Mouse (Mus musculus) intestine, postnatal 0 days (tissue): ENCODE results near the gene Morn4. TPM values are rescaled to one million over a fixed set of nuclear protein-coding genes. Genes with fewer than 3 reads are reported as not detected.

Experiments
- ATAC-seq: fragments of 200-750 bp; cut with Nextera tagmentation; 2 replicates; pipeline ENCODE4 v1.8.0; 2017; ENCODE audit warnings: mild to moderate bottlenecking, moderate TSS enrichment, moderate library complexity
- H3K27ac ChIP-seq: fragments of 300-500 bp; sonication (generic); 2 replicates; pipeline ENCODE4 v1.5.1; 2014; ENCODE audit warnings: mild to moderate bottlenecking, low read depth, low read length, moderate library complexity
- H3K27me3 ChIP-seq: fragments of 300-500 bp; sonication (generic); replicated peaks from 2 replicates; pipeline ENCODE4 v1.6.1; 2014; ENCODE audit warnings: low read length, mixed read lengths; ENCODE audit not compliant: control insufficient read depth, insufficient read depth
- H3K36me3 ChIP-seq: fragments of 300-500 bp; sonication (generic); 2 replicates; pipeline ENCODE4 v1.6.1; 2014; ENCODE audit warnings: mild to moderate bottlenecking, moderate library complexity; ENCODE audit not compliant: control insufficient read depth, insufficient read depth
- H3K4me1 ChIP-seq: fragments of 300-500 bp; sonication (generic); replicated peaks from 2 replicates; pipeline ENCODE4 v1.6.1; 2014; ENCODE audit warnings: antibody characterized with exemption, low read length, mixed read lengths; ENCODE audit not compliant: control insufficient read depth, insufficient read depth
- H3K4me2 ChIP-seq: fragments of 300-500 bp; sonication (generic); replicated peaks from 2 replicates; pipeline ENCODE4 v1.6.1; 2014; ENCODE audit warnings: low read depth, mild to moderate bottlenecking, moderate library complexity
- H3K4me3 ChIP-seq: fragments of 300-500 bp; sonication (generic); 2 replicates; pipeline ENCODE4 v1.5.1; 2014; ENCODE audit warnings: low read depth, low read length
- H3K9ac ChIP-seq: fragments of 300-500 bp; sonication (generic); 2 replicates; pipeline ENCODE4 v1.6.1; 2014; ENCODE audit warnings: mild to moderate bottlenecking, low read depth, low read length
- H3K9me3 ChIP-seq: fragments of 300-500 bp; sonication (generic); 2 replicates; pipeline ENCODE4 v1.6.1; 2016; ENCODE audit warnings: mixed run types; ENCODE audit not compliant: control insufficient read depth
- CTCF ChIP-seq: sonication (generic); IDR thresholded peaks from 2 replicates; pipeline ENCODE4 v1.5.1; 2016; ENCODE audit warnings: low read depth, mild to moderate bottlenecking, control low read depth, antibody characterized with exemption, moderate library complexity
- whole genome bisulfite sequencing: fragments of 180-500 bp; shearing (Covaris S2); extraction: QIAGEN DNeasy Blood & Tissue Kit; methylation state at CpG from one replicate; pipeline ENCODE4 v1.1.7; 2014; 5-methylcytosine and 5-hydroxymethylcytosine counted together
- polyA plus RNA-seq: library from polyadenylated mRNA; unstranded; fragments of >200 nt; fragmentation: Nextera tagmentation; extraction: Ambion mirVana; gene quantifications from 2 replicates; pipeline ENCODE4 v1.2.1, GENCODE M21; 2015

Morn4 gene
- polyA plus RNA-seq, 1 experiment from 2014 or later: 15.9 TPM

- H3K9me3 ChIP-seq: no peaks in the 10 kb centered on the region
- no peak overlapping the region for H3K4me3 ChIP-seq
- no peak overlapping the region for H3K4me2 ChIP-seq
- H3K4me1 ChIP-seq: no peaks in the 10 kb centered on the region
- H3K9ac ChIP-seq: no peak overlapping the region
- H3K27ac ChIP-seq: no peak overlapping the region
- 72% methylated on average over 9 of the region's 9 CpGs for WGBS
- ATAC-seq: no peak
- H3K27me3 ChIP-seq: no peaks in the 10 kb centered on the region
- peaks cover 19% of the 10 kb centered on the region; the same call in 1 of the 2 replicates for H3K36me3 ChIP-seq
- TF ChIP-seq CTCF: no peak
Measured at GRCm38 (mm10) chr19:42034146-42034775, 51.9 kb downstream of the Morn4 start.

DNA sequence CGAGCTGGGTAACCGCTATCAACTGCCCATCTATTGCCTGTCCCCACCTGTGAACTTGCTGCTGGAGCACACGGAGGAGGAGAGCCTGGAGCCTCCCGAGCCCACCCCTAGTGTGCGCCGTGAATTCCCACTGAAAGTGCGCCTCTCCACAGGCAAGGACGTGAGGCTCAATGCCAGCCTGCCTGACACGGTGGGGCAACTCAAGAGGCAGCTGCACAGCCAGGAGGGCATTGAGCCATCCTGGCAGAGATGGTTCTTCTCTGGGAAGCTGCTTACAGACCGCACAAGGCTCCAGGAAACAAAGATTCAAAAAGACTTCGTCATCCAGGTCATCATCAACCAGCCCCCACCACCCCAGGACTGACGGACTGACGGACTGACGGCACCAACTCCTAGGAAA, 52.5 kb downstream of the Morn4 start:
- Histone ChIP-seq H3K4me1 (no peaks in the 10 kb centered on the region), H3K9ac (no peak overlapping the region), H3K36me3 (peaks cover 19% of the 10 kb centered on the region; the same call in 1 of the 2 replicates), H3K27me3 (no peaks in the 10 kb centered on the region), H3K27ac (no peak overlapping the region), H3K4me2 (no peak overlapping the region), H3K9me3 (no peaks in the 10 kb centered on the region), H3K4me3 (no peak overlapping the region)
- ATAC-seq: no peak
- 86% methylated on average over 14 of the region's 14 CpGs for WGBS
- no peak for TF ChIP-seq CTCF

GRCm38 (mm10) chr19:42031112-42031511, 55.0 kb downstream of the Morn4 start:
- ATAC-seq: no peak
- Histone ChIP-seq H3K4me1 (no peaks in the 10 kb centered on the region), H3K4me2 (no peak overlapping the region), H3K36me3 (peaks cover 19% of the 10 kb centered on the region; the same call in 1 of the 2 replicates), H3K27me3 (no peaks in the 10 kb centered on the region), H3K9me3 (no peaks in the 10 kb centered on the region), H3K9ac (no peak overlapping the region), H3K4me3 (no peak overlapping the region), H3K27ac (no peak overlapping the region)
- WGBS: 88% methylated on average over 5 of the region's 5 CpGs
- no peak for TF ChIP-seq CTCF

DNA sequence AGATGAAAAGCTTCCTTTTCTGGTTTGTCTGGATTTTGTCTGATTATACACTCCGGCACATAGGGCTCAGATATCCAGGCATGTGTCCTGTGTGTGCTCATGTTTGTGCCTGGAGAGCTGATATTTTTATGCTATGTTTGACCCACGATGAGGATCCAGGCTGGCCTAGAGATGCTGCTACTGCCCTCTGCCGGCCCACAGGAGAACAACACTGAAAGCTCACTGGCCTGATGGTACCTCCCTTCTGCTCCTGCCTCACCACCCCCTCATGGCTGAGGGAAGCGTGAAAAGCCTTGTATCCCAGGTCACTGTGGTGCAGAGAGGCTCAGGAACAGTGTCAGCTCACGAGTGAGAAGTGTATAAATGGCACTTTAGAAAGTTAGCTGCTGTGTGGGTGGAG, 60.0 kb downstream of the Morn4 start:
- 6% methylated on average over 5 of the region's 5 CpGs for WGBS
- peak; percentile 99 for TF ChIP-seq CTCF
- Histone ChIP-seq H3K4me1 (no peaks in the 10 kb centered on the region), H3K9me3 (no peaks in the 10 kb centered on the region), H3K27me3 (no peaks in the 10 kb centered on the region), H3K4me3 (no peak overlapping the region), H3K27ac (no peak overlapping the region), H3K4me2 (no peak overlapping the region), H3K36me3 (no peaks in the 10 kb centered on the region), H3K9ac (no peak overlapping the region)
- ATAC-seq: peak; percentile 35

Other genes starting within 250 kb of the Morn4 start
- 3.8 and 4.5 TPM in 2 replicates for gene Frat2, start 238.2 kb downstream of the Morn4 start, polyA plus RNA-seq
- gene Rrp12, start 190.2 kb downstream of the Morn4 start, polyA plus RNA-seq: 4.7 and 5.0 TPM in 2 replicates
- 213 and 223 TPM in 2 replicates for gene Pgam1, start 174.4 kb downstream of the Morn4 start, polyA plus RNA-seq
- gene Exosc1, start 152.9 kb downstream of the Morn4 start, polyA plus RNA-seq: 32.3 and 33.3 TPM in 2 replicates
- 37.7 and 38.4 TPM in 2 replicates for gene Zdhhc16, start 152.9 kb downstream of the Morn4 start, polyA plus RNA-seq
- gene Mms19, start 105.2 kb downstream of the Morn4 start, polyA plus RNA-seq: 9.6 and 14.1 TPM in 2 replicates
- gene Ubtd1, start 104.6 kb downstream of the Morn4 start, polyA plus RNA-seq: 12.0 and 12.5 TPM in 2 replicates
- 0.42 TPM in 1 of 2 replicates, not detected in the other for gene Ankrd2, start 50.4 kb downstream of the Morn4 start, polyA plus RNA-seq
- gene Hoga1, start 40.7 kb downstream of the Morn4 start, polyA plus RNA-seq: 16.2 and 17.6 TPM in 2 replicates
- gene 4933411K16Rik, start 34.1 kb downstream of the Morn4 start, polyA plus RNA-seq: 0.08 TPM in 1 of 2 replicates, not detected in the other
- gene Pi4k2a, start 4.1 kb upstream of the Morn4 start, polyA plus RNA-seq: 47.2 and 52.2 TPM in 2 replicates
- 39.8 and 40.5 TPM in 2 replicates for gene Avpi1, start 42.7 kb upstream of the Morn4 start, polyA plus RNA-seq
- 9.0 and 9.6 TPM in 2 replicates for gene Marveld1, start 61.0 kb upstream of the Morn4 start, polyA plus RNA-seq
- gene Zfyve27, start 77.6 kb upstream of the Morn4 start, polyA plus RNA-seq: 13.3 and 14.7 TPM in 2 replicates
- gene Sfrp5, start 115.9 kb upstream of the Morn4 start, polyA plus RNA-seq: 0.27 and 0.58 TPM in 2 replicates
- gene Golga7b, start 161.2 kb upstream of the Morn4 start, polyA plus RNA-seq: 0.73 and 0.86 TPM in 2 replicates